Mouse (Mus musculus) retina, postnatal 7 days (tissue): Measurements from ENCODE around the gene Mcmbp.

Experiments
- DNase-seq: peaks from one replicate; pipeline ENCODE4 v3.0.0-alpha.2; 2012; ENCODE audit warnings: low read depth, low spot score

The Mcmbp gene

DNA sequence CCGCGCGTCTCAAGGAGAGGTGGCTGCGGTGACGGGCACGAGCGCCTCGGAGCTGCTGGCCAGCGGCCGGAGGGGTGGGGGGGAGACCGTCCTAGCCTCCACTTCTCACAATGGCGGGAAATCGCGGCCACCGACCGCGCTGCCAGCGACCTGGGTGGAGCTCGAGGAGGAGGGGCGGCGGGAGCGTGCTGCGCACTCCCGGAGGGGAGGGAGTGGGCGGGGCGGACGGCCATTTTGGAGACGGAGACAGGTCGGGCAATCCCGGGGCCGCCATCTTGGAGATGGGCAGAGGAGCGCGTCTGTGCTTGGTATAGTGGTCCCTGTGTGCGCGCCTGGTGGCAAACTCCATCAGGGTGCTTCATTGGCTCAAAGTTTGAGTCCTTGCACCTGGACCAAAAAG, at the start of gene Mcmbp:
Gene Mcmbp (minus strand): TSS at position 162 of the 400 bp plus-strand sequence.
- DNase-seq: peak; percentile 88

DNA sequence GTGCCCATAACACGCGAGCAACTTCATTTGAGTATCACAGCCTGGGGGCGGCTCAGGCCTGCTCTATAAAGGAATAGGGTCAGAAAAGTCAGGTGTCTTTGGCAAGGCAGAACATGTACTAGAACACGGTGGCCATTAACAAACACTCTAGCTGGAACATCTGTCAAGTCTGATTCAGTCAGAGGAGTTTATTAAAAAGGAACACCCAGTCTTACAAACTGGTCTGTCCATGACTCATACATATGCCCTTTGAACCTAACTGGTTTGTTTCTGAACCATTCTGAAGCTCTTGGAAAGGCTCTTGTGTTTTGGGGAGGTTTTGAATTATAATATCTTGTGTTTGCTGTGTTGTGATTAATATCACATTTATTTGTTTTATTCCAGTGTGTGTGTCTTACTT, 49.8 kb upstream of the Mcmbp start:
- DNase-seq: no peak

DNA sequence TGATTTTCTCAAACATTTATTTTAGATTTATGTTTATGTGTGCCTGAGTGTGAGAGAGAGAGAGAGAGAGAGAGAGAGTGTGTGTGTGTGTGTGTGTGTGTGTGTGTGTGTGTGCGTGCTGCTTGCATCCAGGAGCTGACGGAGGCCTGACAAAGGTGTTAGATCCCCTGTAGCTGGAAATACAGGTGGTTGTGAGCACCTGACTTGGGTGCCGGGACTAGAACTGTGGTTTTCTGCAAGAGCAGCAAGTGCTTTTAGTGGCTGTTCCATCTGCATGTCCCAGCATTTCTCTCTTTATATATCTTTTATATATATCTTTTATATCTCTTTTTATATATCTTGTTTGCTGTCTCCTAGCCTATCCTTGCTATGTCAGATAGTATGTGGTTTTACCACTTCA, 41.6 kb upstream of the Mcmbp start:
- DNase-seq: no peak

DNA sequence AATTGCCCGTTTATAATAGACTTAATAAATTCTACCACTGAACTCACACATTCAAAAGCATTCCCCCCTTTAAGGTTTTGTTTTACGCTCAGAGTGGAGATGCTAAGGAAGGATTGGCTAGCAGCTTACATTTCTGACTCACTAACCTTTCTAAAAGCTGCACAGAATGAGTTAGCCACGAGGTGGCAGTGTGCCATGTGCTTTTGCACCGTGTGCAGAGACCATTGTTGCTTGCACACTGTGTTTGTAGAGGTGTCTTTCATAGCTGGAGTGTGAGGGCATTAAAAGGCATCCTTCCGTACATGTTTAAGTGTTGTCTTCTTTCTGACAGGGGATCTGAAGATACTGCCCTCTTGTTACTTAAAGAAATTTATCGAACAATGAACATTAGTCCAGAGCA, 39.0 kb upstream of the Mcmbp start:
- DNase-seq: peak; percentile 70

DNA sequence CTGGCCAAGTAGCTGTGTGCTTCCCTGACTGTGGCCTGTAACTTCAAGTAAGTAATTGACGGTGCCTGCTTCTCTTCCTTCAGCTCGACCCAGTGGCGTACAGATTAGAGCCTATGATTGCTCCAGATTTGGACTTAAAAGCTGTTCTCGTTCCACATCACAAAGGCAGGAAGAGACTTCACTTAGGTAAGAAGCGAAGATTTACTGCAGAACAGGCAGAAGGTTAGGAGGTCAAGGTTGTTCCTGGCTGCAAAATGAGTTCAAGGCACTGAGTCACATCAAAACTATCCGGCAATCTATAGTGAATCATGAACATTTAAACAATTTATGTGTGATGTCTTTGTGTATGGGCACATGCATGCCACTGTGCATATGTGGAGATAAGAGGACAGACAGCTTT, 36.9 kb upstream of the Mcmbp start:
- DNase-seq: no peak

DNA sequence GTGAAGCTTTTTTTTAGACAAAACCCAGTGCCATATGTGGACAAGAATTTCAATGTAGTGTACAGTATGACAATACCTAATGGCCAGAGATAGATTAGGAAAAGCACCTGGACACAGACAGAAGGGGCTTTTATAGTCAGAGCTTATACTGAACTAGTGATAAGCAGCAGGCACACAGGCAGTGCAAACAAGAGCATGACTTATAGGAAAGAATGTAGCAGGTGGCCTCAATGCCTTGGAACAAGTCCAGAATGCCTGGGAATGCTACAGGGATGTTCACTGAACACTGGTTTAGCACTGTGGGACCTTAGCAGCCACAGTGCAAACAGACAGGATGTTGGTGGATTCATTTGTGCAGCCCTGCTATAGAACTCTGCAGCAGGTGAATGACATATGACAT, 26.4 kb upstream of the Mcmbp start:
- DNase-seq: no peak

DNA sequence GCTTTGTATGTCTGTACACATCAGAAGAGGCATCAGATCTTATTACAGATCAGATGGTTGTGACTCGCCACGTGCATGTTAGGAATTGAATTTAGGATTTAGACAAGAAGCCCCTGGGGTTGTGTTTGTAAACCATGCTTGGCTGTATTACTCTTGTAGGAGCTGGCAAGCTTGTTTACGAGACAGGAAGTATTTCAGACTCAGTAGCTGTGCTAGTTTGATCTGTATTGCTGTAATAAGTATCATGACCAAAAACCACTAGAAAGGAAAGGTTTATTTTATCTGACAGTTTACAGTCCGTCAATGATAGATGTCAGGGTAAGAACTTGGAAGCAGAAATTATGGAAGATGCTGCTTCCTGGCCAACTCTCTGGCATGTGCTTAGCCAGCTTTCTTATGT, 18.7 kb upstream of the Mcmbp start:
- no peak for DNase-seq

DNA sequence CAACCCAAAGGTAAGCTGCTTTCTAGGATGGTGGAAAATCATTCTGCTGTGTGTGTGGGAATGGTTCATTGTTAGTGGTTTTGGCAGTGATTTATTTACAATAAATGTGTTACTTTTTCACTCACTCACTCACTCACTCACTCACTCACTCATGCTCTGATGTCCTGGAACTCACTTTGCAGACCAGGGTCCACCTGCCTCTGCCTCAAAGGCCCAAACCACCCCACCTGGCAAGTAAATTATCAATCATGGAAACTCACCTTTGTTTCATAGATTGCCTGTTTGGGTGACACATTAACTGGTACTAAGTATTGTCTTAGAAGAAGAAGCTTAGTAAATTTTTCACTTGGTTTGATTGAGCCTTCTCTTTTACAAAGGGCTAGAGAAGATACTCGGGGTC, 15.1 kb upstream of the Mcmbp start:
- no peak for DNase-seq

DNA sequence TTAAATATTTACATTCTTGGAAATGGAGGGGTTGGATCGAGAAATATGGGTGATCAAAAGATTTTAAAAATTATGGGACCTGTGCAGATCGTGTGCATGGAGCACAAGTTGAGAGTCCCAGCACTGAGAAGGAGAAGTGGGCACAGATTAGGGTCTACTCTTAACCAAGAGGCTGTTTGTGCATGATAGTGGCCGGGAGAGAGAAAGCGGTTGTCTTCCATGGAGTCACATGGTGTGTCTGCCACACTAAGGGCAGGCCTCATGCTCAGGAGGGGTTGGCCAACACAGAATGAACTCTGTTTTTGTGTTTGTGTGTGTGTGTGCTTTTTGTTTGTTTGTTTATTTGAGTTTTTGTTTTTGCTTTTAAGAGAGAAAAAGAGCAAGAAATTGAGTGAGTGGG, 11.7 kb upstream of the Mcmbp start:
- no peak for DNase-seq

DNA sequence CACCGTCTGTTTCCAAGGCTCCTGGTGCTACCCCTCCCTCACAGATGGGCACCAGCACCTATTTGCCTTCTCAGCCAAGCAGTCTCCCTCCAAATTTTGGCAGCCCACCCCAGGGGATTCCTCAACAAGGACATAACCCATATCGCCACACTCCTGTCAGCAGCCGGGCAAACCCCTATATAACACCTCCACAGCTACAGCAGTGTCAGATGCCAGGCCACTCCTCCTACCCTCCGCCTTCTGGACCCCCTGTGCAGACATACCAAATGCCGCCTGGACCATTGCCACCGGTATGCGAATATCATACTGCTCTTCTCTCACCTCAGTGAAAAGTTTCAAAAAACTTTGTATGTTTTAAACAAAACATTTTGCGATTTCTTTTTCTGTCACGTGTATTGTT, 10.0 kb upstream of the Mcmbp start:
- DNase-seq: no peak

DNA sequence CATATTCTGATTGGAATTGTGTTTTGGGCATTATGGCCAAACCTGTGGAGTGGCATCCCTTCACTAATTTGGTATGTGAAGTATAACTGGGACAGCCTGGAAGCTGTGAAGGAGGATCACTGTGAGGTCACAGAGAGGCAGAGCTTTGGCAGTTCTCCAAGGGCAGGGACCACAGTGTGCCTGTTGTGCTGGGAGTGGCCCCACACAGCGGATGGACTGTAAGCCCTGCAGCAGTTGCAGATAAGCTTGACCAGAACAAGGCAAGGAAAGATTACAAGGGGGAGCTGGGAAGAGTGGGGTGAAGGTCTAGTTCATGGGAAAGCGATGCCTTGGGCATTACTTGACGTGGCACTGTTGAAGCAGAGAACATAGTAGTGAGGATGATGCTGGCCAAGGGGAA, 8.5 kb upstream of the Mcmbp start:
- DNase-seq: no peak

DNA sequence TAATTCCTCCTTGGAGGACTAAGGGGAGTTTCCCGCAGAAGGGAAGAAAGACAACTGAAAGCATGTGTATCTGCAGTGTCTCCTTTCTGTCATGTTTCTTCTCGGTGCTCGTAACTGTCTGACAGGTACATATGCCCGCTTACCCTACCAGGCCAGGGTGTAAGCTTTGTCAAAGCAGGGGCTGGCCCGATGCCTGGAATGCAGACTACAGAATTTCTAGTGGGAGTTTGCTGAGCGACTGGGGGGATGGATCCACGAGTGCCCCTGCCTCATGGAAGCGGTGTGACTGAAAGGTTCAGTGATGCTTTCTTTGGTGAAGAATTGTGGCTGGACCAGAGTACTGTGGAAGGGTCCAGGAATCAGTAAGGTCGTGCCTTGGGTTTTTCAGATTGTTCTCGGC, 5.9 kb upstream of the Mcmbp start:
- DNase-seq: no peak

DNA sequence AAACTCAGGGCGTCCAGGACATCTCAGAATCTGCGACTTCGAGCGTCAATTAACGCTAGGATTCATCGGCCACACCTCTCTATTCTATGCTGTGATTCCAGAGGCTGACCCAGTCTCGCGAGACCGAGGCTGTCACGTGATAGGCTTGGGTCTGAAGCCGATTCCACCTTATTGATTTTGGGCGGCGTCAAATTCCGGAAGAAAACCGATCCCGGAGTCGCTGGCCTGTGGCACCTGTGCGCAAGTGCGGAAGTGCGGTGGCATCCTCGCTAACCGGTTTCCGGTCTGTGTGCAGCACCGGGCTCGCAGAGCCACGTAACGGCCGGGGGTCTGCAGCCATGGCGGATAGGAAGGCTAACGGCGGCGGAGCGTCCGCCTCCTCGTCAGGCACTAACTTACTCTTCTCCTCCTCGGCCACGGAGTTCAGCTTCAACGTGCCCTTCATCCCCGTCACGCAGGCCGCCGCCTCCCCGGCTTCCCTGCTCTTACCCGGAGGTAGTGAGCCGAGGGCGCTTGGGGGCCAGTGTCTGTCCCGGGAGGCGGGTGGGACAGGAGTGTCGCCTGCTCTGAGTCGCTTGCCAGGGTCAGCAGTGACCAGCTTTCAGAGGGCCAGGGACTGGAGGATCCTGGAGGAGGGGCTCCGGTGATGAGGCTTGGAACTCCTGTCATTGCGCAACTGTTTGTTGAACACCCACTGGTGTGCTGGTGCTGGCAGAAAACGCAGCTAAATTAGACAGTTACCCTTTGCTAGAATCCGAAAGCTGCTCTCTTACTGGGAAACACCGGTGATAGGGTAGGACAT, 4.6 kb upstream of the Mcmbp start, which contains the start of gene Sec23ip:
Gene Sec23ip (plus strand): TSS at position 260 of the 802 bp plus-strand sequence.
- peak; percentile 97 for DNase-seq

DNA sequence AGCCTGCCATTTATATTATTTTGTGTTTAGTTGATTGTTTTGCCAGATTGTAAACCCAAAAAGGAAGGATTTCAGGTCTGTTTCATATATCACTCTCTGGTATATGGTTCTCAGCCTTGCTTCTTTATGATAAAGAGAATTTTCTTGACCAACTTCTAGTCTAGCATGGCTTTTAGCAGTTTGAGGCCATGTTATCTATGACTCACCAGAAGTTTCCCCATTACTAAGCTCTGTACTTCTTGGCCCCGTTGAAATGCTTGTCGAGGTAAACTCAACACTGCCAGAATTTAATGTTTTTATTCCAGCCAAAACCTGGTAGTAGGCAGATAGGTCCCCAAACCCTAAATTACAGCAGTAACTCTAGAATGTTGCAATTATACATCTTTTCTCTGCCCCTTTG, 3.6 kb upstream of the Mcmbp start:
- no peak for DNase-seq

DNA sequence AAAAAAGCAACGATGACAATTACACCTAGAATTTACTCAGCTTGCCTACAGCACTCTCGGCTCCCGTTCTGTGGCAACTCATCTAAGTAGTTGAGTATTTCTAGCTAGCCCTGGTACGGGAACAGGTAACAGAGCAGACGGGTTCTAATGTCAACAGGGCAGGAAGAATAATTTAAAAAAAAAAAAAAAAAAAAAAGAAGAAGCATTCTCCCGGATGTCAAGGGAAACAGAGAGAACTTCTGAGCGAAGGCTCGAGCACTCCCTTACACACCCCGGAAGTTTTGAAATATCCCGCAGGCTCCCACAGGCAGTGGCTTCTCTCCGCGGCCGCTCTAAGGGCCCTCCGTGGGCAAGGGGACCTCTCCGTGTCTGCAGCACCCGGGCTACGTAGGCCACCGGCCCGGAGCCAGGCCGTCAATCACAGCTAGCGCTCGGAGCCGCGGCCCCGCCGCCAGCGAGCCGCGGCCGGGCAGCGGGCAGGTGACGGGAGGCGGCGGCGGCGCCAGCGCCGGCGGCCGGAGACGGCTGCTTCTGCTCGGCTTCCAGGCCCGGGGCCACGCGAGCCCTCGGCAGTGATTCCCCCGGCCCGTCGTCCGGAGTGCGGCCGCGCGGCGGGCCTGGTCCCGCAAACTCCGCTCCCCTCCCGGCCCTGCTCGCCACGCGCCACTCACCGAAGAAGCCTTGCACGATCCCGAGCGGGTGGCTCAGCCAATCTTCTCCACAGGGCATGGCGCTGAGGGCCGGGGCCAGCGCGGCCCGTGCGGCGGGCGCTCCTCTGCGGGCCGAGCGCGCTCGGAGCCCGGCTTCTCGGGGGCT, 625 bp downstream of the Mcmbp start:
- no peak for DNase-seq

DNA sequence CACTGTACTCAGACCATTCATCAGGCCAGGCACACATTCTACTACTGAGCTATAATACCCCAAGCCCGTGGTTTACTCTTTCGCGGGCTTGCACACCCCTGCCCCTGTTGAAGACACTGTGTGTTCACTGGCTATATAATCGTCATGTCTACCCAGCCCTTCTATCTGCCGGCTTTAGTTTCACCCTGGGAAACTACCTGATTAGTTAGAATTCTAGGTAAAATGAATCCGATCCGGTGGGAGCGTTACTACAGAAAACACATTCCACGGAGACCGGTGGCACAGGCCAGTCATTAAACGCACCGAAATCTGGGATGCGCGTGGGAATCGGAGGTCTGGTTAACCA, 1.2 kb downstream of the Mcmbp start:
- no peak for DNase-seq

DNA sequence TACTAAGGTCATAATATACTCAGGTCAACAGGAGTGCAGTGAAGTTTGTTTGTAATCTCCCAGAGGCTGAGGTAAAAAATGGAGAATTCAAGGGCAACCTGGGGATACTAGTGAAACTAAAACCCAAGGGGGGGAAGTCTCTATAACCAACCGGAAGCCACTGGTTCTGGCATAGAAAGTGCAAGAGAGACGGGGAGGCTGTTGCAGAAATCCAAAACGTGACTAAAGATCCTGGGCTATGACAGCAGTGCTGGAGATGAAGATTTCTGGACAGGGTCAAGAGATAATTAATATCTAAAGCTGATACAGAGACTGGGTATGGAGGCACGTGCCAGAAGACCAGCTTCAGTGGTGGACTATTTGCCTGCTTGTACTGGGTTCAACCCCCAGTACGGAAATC, 2.3 kb downstream of the Mcmbp start:
- DNase-seq: no peak

DNA sequence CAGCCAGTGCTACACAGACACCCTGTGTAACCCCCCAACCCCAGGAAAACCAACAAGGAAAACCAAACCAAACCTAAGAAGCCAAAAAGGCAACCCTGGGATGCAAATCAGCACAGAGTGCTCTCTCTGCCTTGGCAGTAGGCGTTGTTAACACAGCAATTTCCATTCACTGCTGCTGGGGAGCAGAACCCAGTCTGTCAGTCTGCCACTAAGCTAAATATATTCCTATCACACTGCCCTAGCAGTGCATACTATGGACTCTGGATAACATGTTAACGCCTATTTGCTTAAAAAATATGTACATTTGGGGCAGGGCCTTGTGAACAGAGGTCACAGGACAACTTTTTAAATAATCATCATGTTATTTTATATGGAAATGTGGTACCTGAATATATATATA, 8.7 kb downstream of the Mcmbp start:
- no peak for DNase-seq

DNA sequence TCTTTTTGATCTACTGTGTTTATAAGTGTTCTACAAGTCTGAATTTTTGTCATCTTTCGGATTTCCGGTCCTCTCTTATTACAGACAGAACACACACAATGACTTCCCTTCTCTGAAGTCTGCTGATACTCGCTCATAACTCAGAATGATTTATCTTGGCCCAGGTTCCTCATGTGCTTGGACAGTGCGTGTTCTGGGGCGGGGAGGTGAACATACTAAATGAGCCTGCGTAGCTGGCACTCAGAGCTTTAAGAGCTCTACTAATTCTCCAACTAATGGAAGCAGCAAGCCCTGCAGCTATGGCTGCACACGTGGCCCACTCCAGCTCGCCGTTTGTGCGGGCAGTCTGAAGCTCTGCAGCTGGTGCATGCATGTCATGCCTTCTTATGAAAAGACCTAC, 11.6 kb downstream of the Mcmbp start:
- DNase-seq: no peak

DNA sequence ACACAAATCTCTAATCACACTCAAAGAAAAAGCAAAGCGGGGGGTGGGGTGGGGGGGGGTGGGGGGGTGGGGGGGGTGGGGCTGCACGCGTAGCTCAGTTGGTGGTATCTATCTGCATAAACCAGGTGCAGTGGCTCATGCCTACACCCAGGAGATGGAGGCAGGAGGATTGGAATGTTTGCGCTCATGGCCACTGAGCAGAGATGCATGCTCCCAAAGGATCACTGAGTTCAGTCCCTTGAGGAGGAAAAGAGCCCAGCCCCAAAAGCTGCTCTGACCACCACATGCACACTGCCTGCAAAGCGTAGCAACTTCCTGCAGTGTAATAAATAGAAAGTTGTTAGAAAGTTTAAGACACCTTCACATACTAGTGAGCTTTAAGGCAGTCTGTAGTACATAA, 12.6 kb downstream of the Mcmbp start:
- DNase-seq: no peak

DNA sequence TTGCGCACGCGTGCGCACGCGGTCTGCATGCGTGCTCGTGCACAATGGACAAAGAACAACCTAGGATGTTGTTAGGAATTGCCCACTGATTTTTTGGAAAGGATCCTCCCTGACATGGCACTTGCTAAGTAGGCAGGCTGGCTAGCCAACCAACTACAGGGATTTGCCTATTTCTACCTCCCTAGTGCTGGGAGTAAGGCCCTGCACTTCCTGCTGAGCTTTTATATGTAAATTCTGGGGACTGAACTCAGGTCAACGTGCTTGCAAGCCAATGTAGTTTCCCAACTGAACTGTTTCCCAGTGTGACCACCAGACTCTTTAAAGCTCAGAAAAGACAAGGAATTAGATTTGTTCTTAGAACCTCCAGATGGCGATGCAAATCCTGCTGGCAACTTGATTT, 13.3 kb downstream of the Mcmbp start:
- no peak for DNase-seq

DNA sequence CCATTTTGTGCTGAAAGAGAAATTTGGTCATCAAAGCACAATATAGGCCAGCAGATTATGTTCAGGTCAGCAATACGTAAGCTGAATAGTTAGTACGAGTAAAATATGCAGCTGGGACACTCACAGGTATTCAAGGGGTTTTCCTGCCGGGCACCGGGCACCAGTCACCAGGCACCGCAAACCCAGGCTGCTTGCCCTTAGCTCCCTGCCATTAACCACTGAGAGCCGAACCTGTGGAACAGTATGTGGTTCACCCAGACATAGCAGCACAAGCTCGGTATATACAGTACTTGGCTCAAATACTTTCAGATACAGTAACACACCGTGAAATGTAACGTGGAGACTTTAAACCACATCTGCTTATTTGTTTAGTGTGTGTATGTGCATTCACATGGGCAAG, 15.1 kb downstream of the Mcmbp start:
- DNase-seq: no peak

DNA sequence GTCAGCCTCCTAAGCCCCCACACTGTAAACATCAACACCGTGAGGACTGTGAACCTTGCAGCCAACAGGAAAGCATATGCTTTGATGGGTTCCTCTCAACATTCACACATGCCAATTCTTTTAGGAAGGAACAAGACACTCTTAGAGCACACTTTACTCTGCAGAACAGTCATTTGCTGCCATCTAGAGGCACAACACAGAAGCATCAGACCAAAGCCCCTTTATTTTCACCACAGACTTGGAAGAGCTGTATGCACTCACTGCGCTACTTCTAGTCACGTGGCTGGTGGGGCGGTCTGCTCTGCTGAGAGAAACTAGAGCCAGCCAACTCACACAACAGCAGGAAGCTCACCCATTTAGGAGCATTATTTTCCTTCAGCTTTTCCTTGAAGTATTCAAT, 15.5 kb downstream of the Mcmbp start:
- peak; percentile 56 for DNase-seq
